Mouse (Mus musculus) left cerebral cortex, adult 2 months (tissue): ENCODE results near the gene Olfr1185-ps1. TPM values are rescaled to one million over a fixed set of nuclear protein-coding genes. Genes with fewer than 3 reads are reported as not detected.
"Not testable (repeated sequence)": the region's sequence is repeated elsewhere in the genome, so short reads cannot be mapped to it uniquely, and the experiment has no call there.

Source experiments
- DNase-seq, 2 experiments: peaks; one replicate each; pipeline ENCODE4 v3.0.0; 2021 to 2022; ENCODE audit warnings: low spot score in 2 of 2, mixed read lengths in 1 of 2; ENCODE audit errors: extremely low spot score in 1 of 2
- H3K27ac ChIP-seq: fragments of 200-600 bp; 2 replicates; pipeline ENCODE4 v1.8.1; 2022
- H3K4me3 ChIP-seq: fragments of 200-600 bp; 2 replicates; pipeline ENCODE4 v1.8.1; 2022
- CTCF ChIP-seq: fragments of 200-600 bp; IDR thresholded peaks from 2 replicates; pipeline ENCODE4 v1.8.1; 2022; ENCODE audit warnings: antibody characterized with exemption, mild to moderate bottlenecking, moderate library complexity
- intact Hi-C: fragments of 180-260 bp; cut with DNase I; formaldehyde crosslinking; loops from one replicate; pipeline ENCODE4 v1.15.1; 2025
- long read RNA-seq, 2 experiments: library from polyadenylated mRNA; stranded (forward); transcript quantifications; one replicate each; pipeline ENCODE4 v2.0.0; 2021; ENCODE audit warnings: borderline mapping rate in 2 of 2
- total RNA-seq, 2 experiments: library from RNA; stranded (reverse); gene quantifications; 2 replicates each; pipeline ENCODE4 v1.2.3; 2021

The Olfr1185-ps1 gene
- total RNA-seq = not detected
- long read RNA-seq, experiment 1 = 0 reads
- long read RNA-seq, experiment 2 = 0 reads

DNA sequence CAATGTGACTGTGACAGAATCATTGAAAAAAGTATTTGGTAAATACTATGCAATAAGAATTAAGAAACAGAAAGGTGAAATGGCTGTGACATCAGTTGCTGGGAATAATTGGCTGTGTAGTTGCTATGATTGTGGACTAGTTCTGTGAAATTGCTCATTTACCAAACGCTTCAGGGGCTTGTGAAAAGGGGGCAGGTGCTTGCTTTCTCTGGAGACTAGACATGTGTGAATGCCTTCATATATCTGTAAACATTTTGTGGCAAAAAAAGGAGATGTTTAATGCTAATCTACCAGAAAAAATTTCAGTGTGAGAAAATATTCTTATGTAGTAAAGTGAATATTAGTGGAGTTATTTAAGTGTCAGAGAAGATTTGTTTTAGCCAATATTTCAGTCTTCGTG lies at the start of gene Olfr1185-ps1:
TSS of gene Olfr1185-ps1 (plus strand) at position 301 of the 400 bp plus-strand sequence.
- intact Hi-C loops = no loop called here
- DNase-seq = no peak
- TF ChIP-seq CTCF = no peak
- Histone ChIP-seq H3K4me3 (no peak within 1 kb of the TSS), H3K27ac (no peak within 1 kb of the TSS)

DNA sequence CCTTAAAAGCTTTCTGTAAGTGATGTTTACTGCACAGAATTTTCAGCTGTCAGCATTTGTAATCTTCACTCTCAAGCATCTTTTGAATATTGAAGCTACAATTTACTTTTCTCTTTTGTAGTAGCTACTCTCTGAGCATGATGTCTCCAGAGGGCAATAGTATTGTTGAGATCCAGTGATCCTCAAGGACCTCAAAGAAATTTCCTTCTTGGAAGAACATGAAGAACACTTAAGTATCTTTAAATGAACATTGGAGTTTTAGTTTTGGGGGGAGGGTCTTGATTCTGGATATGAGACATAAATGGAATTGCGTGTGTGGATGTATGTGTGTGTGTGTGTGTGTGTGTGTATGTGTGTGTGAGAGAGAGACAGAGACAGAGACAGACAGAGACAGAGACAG lies 44.1 kb upstream of the Olfr1185-ps1 start, which contains the start of gene Gm13757:
TSS of gene Gm13757 (minus strand) at position 101 of the 400 bp plus-strand sequence.
- intact Hi-C loops = no loop called here
- Histone ChIP-seq H3K27ac (no peak within 1 kb of the TSS), H3K4me3 (no peak within 1 kb of the TSS)
- TF ChIP-seq CTCF = no peak
- DNase-seq = no peak

DNA sequence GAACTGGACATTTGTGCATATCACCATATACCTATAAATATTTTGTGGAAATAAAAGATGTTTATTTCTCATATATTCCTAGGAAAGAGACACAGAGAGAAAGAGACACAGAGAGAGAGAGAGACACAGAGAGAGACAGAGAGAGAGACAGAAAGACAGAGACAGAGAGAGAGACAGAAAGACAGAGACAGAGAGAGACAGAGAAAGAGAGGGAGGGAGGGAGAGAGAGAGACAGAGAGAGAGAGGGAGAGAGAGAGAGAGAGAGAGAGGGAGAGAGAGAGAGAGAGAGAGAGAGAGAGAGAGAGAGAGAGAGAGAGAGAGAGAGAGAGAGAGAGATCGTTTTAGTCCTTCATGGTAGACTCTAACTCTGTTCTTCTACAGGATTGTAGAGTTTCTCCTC lies 38.6 kb upstream of the Olfr1185-ps1 start, which contains the start of gene Olfr1183:
TSS of gene Olfr1183 (plus strand) at position 301 of the 400 bp plus-strand sequence.
- intact Hi-C loops, H3K4me3 ChIP-seq, H3K27ac ChIP-seq, DNase-seq: not testable (repeated sequence)

DNA sequence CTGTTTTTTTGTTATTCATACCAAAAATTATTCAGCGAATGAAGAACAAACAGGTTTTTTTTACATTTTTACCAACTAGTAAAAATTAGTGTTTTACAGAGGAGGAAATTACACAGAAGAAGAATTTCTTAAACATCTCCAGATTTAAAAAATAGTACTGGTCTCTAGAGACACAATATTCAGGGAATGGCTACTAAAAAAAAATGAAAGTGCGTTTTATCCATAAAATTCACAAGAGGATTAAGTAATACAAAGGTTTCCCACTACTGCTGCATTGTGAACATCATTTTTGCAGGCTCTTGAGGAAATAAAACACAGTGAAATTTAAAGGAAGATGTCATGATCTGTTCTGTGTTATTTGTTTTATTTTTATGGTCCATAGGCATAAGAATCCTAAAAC lies 9.8 kb upstream of the Olfr1185-ps1 start, which contains the start of gene Olfr1184:
TSS of gene Olfr1184 (plus strand) at position 301 of the 400 bp plus-strand sequence.
- intact Hi-C loops = no loop called here
- DNase-seq = no peak
- Histone ChIP-seq H3K4me3 (no peak within 1 kb of the TSS), H3K27ac (no peak within 1 kb of the TSS)
- TF ChIP-seq CTCF = no peak

DNA sequence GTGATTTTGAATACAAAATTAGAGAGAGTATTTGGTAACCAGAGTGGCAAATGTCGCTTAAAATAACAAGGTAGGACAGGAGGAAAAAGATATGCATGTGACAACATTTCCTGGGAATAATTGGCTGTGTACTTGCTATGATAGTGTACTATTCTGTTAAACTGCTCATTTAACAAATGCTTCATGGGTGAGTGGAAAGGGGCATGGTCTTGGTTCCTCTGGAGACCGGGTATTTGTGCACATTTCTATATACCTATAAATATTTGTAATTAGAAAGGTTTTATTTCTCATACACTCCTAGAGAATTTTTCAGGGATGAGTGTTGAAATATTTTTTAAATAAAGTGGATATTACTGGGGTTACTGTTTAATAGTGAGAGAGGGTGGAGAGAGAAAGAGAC lies 25.1 kb downstream of the Olfr1185-ps1 start, which contains the start of gene Olfr1186:
TSS of gene Olfr1186 (plus strand) at position 301 of the 400 bp plus-strand sequence.
- intact Hi-C loops = no loop called here
- H3K27ac ChIP-seq = no peak within 1 kb of the TSS
- no peak for TF ChIP-seq CTCF
- H3K4me3 ChIP-seq = no peak within 1 kb of the TSS
- DNase-seq = no peak

DNA sequence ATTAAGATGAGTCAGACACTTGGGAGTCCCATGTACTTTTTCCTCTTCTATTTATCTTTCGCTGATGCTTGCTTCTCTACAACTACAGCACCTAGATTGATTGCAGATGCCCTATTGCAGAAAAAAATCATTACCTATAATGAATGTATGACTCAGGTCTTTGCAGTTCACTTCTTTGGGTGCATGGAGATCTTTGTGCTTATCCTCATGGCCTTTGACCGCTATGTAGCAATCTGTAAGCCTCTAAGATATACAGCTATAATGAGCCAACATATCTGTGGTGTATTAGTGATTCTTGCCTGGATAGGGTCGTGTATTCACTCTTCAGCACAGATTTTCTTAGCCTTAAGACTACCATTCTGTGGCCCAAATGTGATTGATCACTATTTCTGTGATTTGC lies 32.6 kb downstream of the Olfr1185-ps1 start:
- no peak for TF ChIP-seq CTCF
- intact Hi-C loops = no loop called here

More for the DNA sequence above, 32.6 kb downstream of the Olfr1185-ps1 start:
- DNase-seq = no peak
- H3K4me3 ChIP-seq = no peak overlapping the region
- H3K27ac ChIP-seq = no peak overlapping the region

Other genes starting within 250 kb of the Olfr1185-ps1 start
- gene Olfr1173, start 213.4 kb upstream of the Olfr1185-ps1 start, total RNA-seq = under 1 TPM in 1 of 2 experiments, not detected in 1; 0.07 TPM
- gene Olfr1174-ps, start 178.2 kb upstream of the Olfr1185-ps1 start, total RNA-seq = not detected
- gene Olfr1175-ps, start 166.1 kb upstream of the Olfr1185-ps1 start, total RNA-seq = not detected
- not detected for gene Olfr1176, start 156.6 kb upstream of the Olfr1185-ps1 start, total RNA-seq
- not detected for gene Olfr1177-ps, start 146.8 kb upstream of the Olfr1185-ps1 start, total RNA-seq
- gene Olfr1178, start 106.3 kb upstream of the Olfr1185-ps1 start, total RNA-seq = not detected
- not detected for gene Olfr1179, start 86.9 kb upstream of the Olfr1185-ps1 start, total RNA-seq
- gene Olfr1180, start 74.2 kb upstream of the Olfr1185-ps1 start, total RNA-seq = not detected
- not detected for gene Olfr1181, start 67.1 kb upstream of the Olfr1185-ps1 start, total RNA-seq
- not detected for gene Gm13757, start 44.2 kb upstream of the Olfr1185-ps1 start, total RNA-seq
- gene Olfr1183, start 38.5 kb upstream of the Olfr1185-ps1 start, total RNA-seq = not detected
- not detected for gene Olfr1184, start 9.7 kb upstream of the Olfr1185-ps1 start, total RNA-seq
- not detected for gene Olfr1186, start 25.2 kb downstream of the Olfr1185-ps1 start, total RNA-seq
- not detected for gene Olfr1188, start 63.6 kb downstream of the Olfr1185-ps1 start, total RNA-seq
- not detected for gene Olfr1189, start 93.1 kb downstream of the Olfr1185-ps1 start, total RNA-seq
- gene Olfr1191-ps1, start 147.2 kb downstream of the Olfr1185-ps1 start, total RNA-seq = under 1 TPM in 1 of 2 experiments, not detected in 1; 0.05 TPM
- not detected for gene Olfr1192-ps1, start 155.2 kb downstream of the Olfr1185-ps1 start, total RNA-seq
- not detected for gene Olfr1193, start 182.3 kb downstream of the Olfr1185-ps1 start, total RNA-seq
- gene Olfr1195, start 195.9 kb downstream of the Olfr1185-ps1 start, total RNA-seq = not detected
- not detected for gene Olfr1196, start 211.3 kb downstream of the Olfr1185-ps1 start, total RNA-seq
- not detected for gene Olfr1197, start 239.0 kb downstream of the Olfr1185-ps1 start, total RNA-seq